Mouse (Mus musculus) CH12.LX (cell line): ENCODE measurements around the gene Clk2. TPM values are rescaled to one million over a fixed set of nuclear protein-coding genes. Genes with fewer than 3 reads are reported as not detected.

ENCODE experiments used
- DNase-seq: peaks from one replicate; pipeline ENCODE4 v3.0.0-alpha.2; 2013; ENCODE audit errors: extremely low read depth
- H3K27ac ChIP-seq: 2 replicates; pipeline ENCODE4 v1.5.1; 2012; ENCODE audit warnings: low read depth, mild to moderate bottlenecking, control low read depth, moderate library complexity; ENCODE audit not compliant: insufficient read depth
- H3K27me3 ChIP-seq: replicated peaks from 2 replicates; pipeline ENCODE3; 2012; ENCODE audit warnings: inconsistent platforms
- H3K36me3 ChIP-seq, 2 experiments: replicated peaks in 1 of 2; 2 replicates each; pipeline versions ENCODE3 to v1.6.1; 2012; ENCODE audit warnings: inconsistent platforms in 1 of 2, low read length in 1 of 2, mild to moderate bottlenecking in 1 of 2, mixed read lengths in 1 of 2, moderate library complexity in 1 of 2; ENCODE audit not compliant: control insufficient read depth in 1 of 2, insufficient read depth in 1 of 2
- H3K4me1 ChIP-seq, 2 experiments: 2 replicates each; pipeline ENCODE4 v1.6.1; 2012; ENCODE audit warnings: inconsistent platforms in 1 of 2, moderate library complexity in 1 of 2; ENCODE audit not compliant: insufficient read depth in 2 of 2, control insufficient read depth in 1 of 2
- H3K4me2 ChIP-seq: 2 replicates; pipeline ENCODE4 v1.6.1; 2012; ENCODE audit warnings: low read depth, mild to moderate bottlenecking, control low read depth; ENCODE audit not compliant: poor library complexity, insufficient read depth, severe bottlenecking
- H3K4me3 ChIP-seq, 3 experiments: fragments of 150-350 bp in 1 of 3; sonication (generic) in 1 of 3; replicated peaks in 1 of 3; 2 replicates each; pipeline versions ENCODE3 to v1.5.1; 2011 to 2012; ENCODE audit warnings: low read depth in 2 of 3, low read length in 2 of 3, mild to moderate bottlenecking in 2 of 3, moderate library complexity in 2 of 3, control low read depth in 1 of 3, improper control_type of control experiment in 1 of 3, inconsistent platforms in 1 of 3, mixed read lengths in 1 of 3; ENCODE audit not compliant: poor library complexity in 1 of 3
- H3K79me2 ChIP-seq: replicated peaks from 2 replicates; pipeline ENCODE4 v1.6.1; 2012; ENCODE audit warnings: mild to moderate bottlenecking, moderate library complexity; ENCODE audit not compliant: control insufficient read depth, poor library complexity, insufficient read depth, severe bottlenecking; ENCODE audit errors: extremely low read depth
- H3K9ac ChIP-seq: 2 replicates; pipeline ENCODE4 v1.6.1; 2012; ENCODE audit warnings: low read depth, mild to moderate bottlenecking, control low read depth, moderate library complexity; ENCODE audit not compliant: insufficient read depth
- H3K9me3 ChIP-seq: replicated peaks from 2 replicates; pipeline ENCODE3; 2012; ENCODE audit warnings: low read length, inconsistent platforms, mixed read lengths
- CHD1 ChIP-seq: IDR thresholded peaks from 2 replicates; pipeline ENCODE4 v1.6.1; 2012; ENCODE audit warnings: low read depth, low read length, improper control_type of control experiment, inconsistent platforms
- CHD2 ChIP-seq: IDR thresholded peaks from 2 replicates; pipeline ENCODE4 v1.6.1; 2011; ENCODE audit warnings: low read length, improper control_type of control experiment
- CTCF ChIP-seq, 2 experiments: IDR thresholded peaks in 1 of 2; conservative IDR thresholded peaks in 1 of 2; 2 replicates each; pipeline ENCODE4 v1.5.1; 2011 to 2012; ENCODE audit warnings: low read depth in 2 of 2, low read length in 2 of 2, improper control_type of control experiment in 1 of 2, inconsistent platforms in 1 of 2, mild to moderate bottlenecking in 1 of 2, moderate library complexity in 1 of 2
- JUND ChIP-seq: conservative IDR thresholded peaks from 2 replicates; pipeline ENCODE4 v1.6.1; 2011; ENCODE audit warnings: low read depth, low read length, improper control_type of control experiment
- MAX ChIP-seq: IDR thresholded peaks from 2 replicates; pipeline ENCODE4 v1.6.1; 2011; ENCODE audit warnings: low read length, improper control_type of control experiment
- MAZ ChIP-seq: IDR thresholded peaks from 2 replicates; pipeline ENCODE4 v1.6.1; 2012; ENCODE audit warnings: low read depth, mild to moderate bottlenecking, inconsistent platforms, low read length, improper control_type of control experiment, moderate library complexity
- MYC ChIP-seq: IDR thresholded peaks from 2 replicates; pipeline ENCODE4 v1.6.1; 2011; ENCODE audit warnings: low read depth, mild to moderate bottlenecking, improper control_type of control experiment, low read length
- RAD21 ChIP-seq: IDR thresholded peaks from 2 replicates; pipeline ENCODE4 v1.6.1; 2011; ENCODE audit warnings: low read depth, mild to moderate bottlenecking, low read length, improper control_type of control experiment, moderate library complexity
- RCOR1 ChIP-seq: conservative IDR thresholded peaks from 2 replicates; pipeline ENCODE4 v1.6.1; 2012; ENCODE audit warnings: low read depth, mild to moderate bottlenecking, inconsistent platforms, low read length, improper control_type of control experiment
- SMC3 ChIP-seq: IDR thresholded peaks from 2 replicates; pipeline ENCODE4 v1.6.1; 2011; ENCODE audit warnings: low read depth, low read length, improper control_type of control experiment
- TBP ChIP-seq: conservative IDR thresholded peaks from 2 replicates; pipeline ENCODE4 v1.6.1; 2011; ENCODE audit warnings: low read depth, low read length, improper control_type of control experiment
- USF2 ChIP-seq: conservative IDR thresholded peaks from 2 replicates; pipeline ENCODE4 v1.6.1; 2011; ENCODE audit warnings: low read depth, low read length, improper control_type of control experiment
- ZC3H11A ChIP-seq: IDR thresholded peaks from 2 replicates; pipeline ENCODE4 v1.6.1; 2012; ENCODE audit warnings: low read depth, mild to moderate bottlenecking, inconsistent platforms, low read length, improper control_type of control experiment
- ZMIZ1 ChIP-seq: IDR thresholded peaks from 2 replicates; pipeline ENCODE4 v1.6.1; 2012; ENCODE audit warnings: low read depth, mild to moderate bottlenecking, inconsistent platforms, low read length, improper control_type of control experiment
- ZNF384 ChIP-seq: IDR thresholded peaks from 2 replicates; pipeline ENCODE4 v1.6.1; 2012; ENCODE audit warnings: low read depth, low read length, improper control_type of control experiment, inconsistent platforms
- dilution Hi-C: fragments of 300-500 bp; cut with MboI; formaldehyde crosslinking; loops from 2 replicates; pipeline ENCODE4 v1.14.3; 2020; ENCODE audit warnings: low sequenced_read_pairs; ENCODE audit not compliant: extremely low pct_unique_long_range_greater_than_20kb, extremely low pct_ligation_motif_present
- in situ Hi-C: fragments of 300-500 bp; cut with MboI; formaldehyde crosslinking; loops from 3 replicates; pipeline ENCODE4 v1.14.3; 2019; ENCODE audit warnings: low sequenced_read_pairs, low pct_ligation_motif_present, low pct_unique_long_range_greater_than_20kb, mixed read lengths
- polyA plus RNA-seq: library from polyadenylated mRNA; unstranded; fragments of >175 nt; gene quantifications from 2 replicates; pipeline ENCODE4 v1.2.1, GENCODE M21; 2012; ENCODE audit warnings: low read depth; ENCODE audit not compliant: insufficient read length
- total RNA-seq, 2 experiments: library from RNA; depleted of rRNA; stranded (reverse); fragments of 300-350 nt in 1 of 2; fragments of >200 nt in 1 of 2; gene quantifications; 2 replicates each; pipeline ENCODE4 v1.2.3; 2012 to 2014

The Clk2 gene
- total and polyA plus RNA-seq, 3 experiments: 18.8 to 72.0 (median 29.9) TPM

DNA sequence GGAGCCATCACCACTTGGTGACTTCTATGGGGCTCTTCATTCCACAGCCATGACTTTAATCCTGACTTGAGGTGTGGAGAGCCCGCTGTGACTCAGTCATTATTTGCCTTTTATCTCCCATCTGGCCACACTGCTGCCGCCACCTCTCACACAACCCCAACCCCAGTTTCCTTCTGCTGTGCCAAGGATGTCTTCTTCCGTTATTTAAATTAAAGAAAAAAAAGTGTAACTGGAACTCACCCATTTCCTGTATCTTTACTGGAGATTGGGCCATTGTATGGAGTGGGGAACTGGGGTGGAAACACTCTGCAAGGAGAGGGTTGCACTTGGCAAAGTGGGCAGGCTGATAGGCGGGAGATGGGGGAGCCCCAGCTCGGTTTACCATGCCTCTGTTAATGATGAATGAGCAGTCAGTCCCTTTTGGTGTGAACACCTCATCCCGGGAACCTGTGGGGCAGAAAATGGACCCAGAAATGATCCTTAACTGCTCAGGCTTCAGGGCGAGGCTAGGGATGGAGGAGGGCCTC is 18.0 kb downstream of the Clk2 start:
- Histone ChIP-seq H3K27ac (no peak overlapping the region), H3K36me3 (peaks cover 64 to 95% of the 10 kb centered on the region in 2 experiments), H3K4me2 (no peak overlapping the region), H3K9ac (no peak overlapping the region), H3K4me1 (peaks cover 0 to 10% of the 10 kb centered on the region in 2 experiments; a peak in 2 of 4 replicates), H3K27me3 (no peaks in the 10 kb centered on the region), H3K9me3 (no peaks in the 10 kb centered on the region), H3K4me3 (no peak overlapping the region)
- in situ Hi-C loops (no loop called here), dilution Hi-C loops (no loop called here)
- DNase-seq: no peak
- TF ChIP-seq JUND: no peak
- TF ChIP-seq, all 38 proteins: peak for 0
- no peaks in the 10 kb centered on the region for H3K79me2 ChIP-seq

DNA sequence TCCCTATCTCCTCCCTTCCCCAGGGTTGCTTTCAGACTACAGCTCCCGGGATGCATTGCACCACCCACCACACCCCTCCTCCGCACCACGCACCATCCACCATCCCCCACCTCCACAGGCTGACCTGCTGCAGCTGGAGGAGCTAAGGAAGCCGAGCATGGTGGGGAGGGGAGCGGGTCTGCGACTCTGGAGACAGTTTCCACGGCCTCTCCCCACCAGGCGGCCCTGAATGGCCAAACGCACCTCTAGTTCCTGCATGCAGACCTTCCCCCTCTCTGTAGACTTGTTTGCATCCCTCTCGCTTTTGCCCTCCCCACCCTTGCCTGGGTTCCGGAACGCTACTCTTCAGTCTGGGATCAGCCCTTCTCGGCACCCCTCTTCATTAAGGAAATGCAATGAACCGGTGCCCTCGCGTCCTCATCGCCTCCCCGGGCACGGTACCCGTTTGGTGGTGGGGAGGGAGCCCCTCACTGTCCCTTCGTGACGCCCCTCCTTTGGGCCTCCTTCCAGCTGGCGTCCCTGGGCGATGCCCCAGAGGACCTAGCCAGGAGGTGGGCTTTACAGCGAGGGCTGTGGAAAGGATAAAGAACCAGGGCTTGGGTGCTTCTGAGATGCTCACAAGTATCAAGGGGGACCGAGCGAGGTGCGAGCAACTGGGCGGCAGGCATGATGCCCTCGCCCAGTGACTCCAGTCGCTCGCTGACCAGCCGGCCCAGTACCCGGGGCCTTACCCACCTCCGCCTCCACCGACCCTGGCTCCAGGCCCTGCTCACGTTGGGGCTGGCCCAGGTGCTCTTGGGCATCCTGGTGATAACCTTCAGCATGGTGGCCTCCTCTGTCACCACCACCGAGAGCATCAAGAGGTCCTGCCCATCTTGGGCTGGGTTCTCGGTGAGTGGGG is 18.7 kb downstream of the Clk2 start, which contains the start of gene Fam189b:
Fam189b (plus strand) TSS at position 86 of the 901 bp plus-strand sequence.
- Histone ChIP-seq H3K4me1 (peaks cover 0 to 9% of the 10 kb centered on the region in 2 experiments; a peak in 2 of 4 replicates), H3K4me2 (no peak within 1 kb of the TSS), H3K79me2 (no peaks in the 10 kb centered on the region), H3K4me3 (no peak within 1 kb of the TSS), H3K9ac (no peak within 1 kb of the TSS), H3K9me3 (no peaks in the 10 kb centered on the region), H3K27me3 (no peaks in the 10 kb centered on the region), H3K27ac (no peak within 1 kb of the TSS), H3K36me3 (peaks cover 64 to 95% of the 10 kb centered on the region in 2 experiments)
- DNase-seq: no peak
- dilution Hi-C loops: no loop called here
- TF ChIP-seq MYC (no peak), CHD2 (no peak), RCOR1 (no peak), ZC3H11A (no peak), MAZ (no peak), RAD21 (no peak), CTCF (conservative IDR thresholded peaks at IDR 0.05 in 1 of 2, IDR thresholded peaks at IDR 0.05 in 1 of 2; ENCODE audit: low read depth in 2 of 2, low read length in 2 of 2) (no peak)
- in situ Hi-C loops: no loop called here

DNA sequence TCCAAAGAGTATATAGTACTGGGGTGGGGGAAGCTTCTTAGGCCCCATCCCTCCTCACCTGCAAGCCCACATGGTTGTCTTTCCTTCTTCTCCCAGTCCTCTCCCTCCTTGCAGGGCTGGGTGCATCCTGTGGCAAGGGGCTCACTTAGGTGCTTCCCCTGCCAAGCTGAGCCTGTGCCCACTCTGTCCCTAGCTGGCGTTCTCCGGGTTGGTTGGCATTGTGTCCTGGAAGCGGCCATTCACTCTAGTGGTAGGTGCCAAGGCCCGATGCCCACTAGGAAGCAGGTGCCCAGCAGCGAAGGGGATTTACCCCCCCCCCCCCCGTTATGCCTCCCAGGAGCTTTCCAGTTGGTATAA is 19.3 kb downstream of the Clk2 start:
- no peak overlapping the region for H3K27ac ChIP-seq
- TF ChIP-seq CHD1 (no peak), ZMIZ1 (no peak), SMC3 (no peak), TBP (no peak), MAX (no peak), ZNF384 (no peak), USF2 (no peak)
- TF ChIP-seq, all 38 proteins: peak for 0
- H3K4me2 ChIP-seq: no peak overlapping the region
- H3K4me3 ChIP-seq: no peak overlapping the region
- H3K36me3 ChIP-seq: peaks cover 60 to 95% of the 10 kb centered on the region in 2 experiments
- DNase-seq: no peak
- no peaks in the 10 kb centered on the region for H3K79me2 ChIP-seq
- in situ Hi-C loops: no loop called here
- no peaks in the 10 kb centered on the region for H3K27me3 ChIP-seq
- H3K4me1 ChIP-seq: peaks cover 0 to 3% of the 10 kb centered on the region in 2 experiments; a peak in 2 of 4 replicates
- H3K9ac ChIP-seq: no peak overlapping the region
- H3K9me3 ChIP-seq: no peaks in the 10 kb centered on the region
- dilution Hi-C loops: no loop called here
